Comparison of ENCODE assay signal across 9 mouse cellular contexts in genomic region chr10:109746901-109747300, GRCm38 (mm10).
DNase-seq lines count a peak whose midpoint lies in the region; ATAC-seq lines count a peak whose summit lies in the region.
"Had no signal": no experiment of that assay in that cellular context is flagged by ENCODE, and none has a peak within 500 bp of the region (broad histone marks: within the 10 kb centered on the region; RNA-seq: fewer than 3 reads in every experiment).

No protein-coding gene starts in this region.

- no peak for ATAC-seq in activated CD4-positive, CD25-positive, alpha-beta regulatory T cell, adult 4 months

- DNase-seq in heart, adult 8-10 months (ENCODE audit: low spot score), result peak; percentile 3
- no peak for DNase-seq in heart, postnatal 4 days
- DNase-seq in right cerebral cortex, adult 18-20 months, result peak; percentile 40
- DNase-seq in right cerebral cortex, postnatal 36 days (ENCODE audit: low spot score in 2 of 2), result no peak
- peak; percentile 56 for DNase-seq in embryo, embryonic 11 days
- no peak for DNase-seq in B cell, adult 2 months
- no peak for DNase-seq in gastrocnemius, postnatal 25 days
- DNase-seq: lung, postnatal 10 days had no signal

Comparison
In these comparisons a context has a peak if more than half of its experiments do, and no peak if none do; other contexts are left out.
1. DNase-seq: peak in heart, adult 8-10 months (single experiment), right cerebral cortex, adult 18-20 months (single experiment) and embryo, embryonic 11 days (single experiment); none in heart, postnatal 4 days (single experiment), right cerebral cortex, postnatal 36 days (0 of 2), B cell, adult 2 months (0 of 2) and gastrocnemius, postnatal 25 days (single experiment).